Mouse (Mus musculus): ENCODE measurements around the gene Ano3.

GRCm38 (mm10) chr2:110990071-110990470, 39.3 kb upstream of the Ano3 start:
- TF ChIP-seq CTCF (IDR thresholded peaks at IDR 0.05; ENCODE audit: low read depth) (no peak), EP300 (IDR thresholded peaks at IDR 0.05; ENCODE audit: low read depth) (no peak)
